Mouse (Mus musculus): ENCODE data around the gene Vps37c.

- TF ChIP-seq GATA1 (IDR thresholded peaks at IDR 0.05; ENCODE audit: borderline replicate concordance, low read length) (no peak), FLI1 (IDR thresholded peaks at IDR 0.05; ENCODE audit: low read length) (no peak)
Observed at GRCm38 (mm10) chr19:10724629-10725363, 36.3 kb downstream of the Vps37c start.

Data from megakaryocyte, embryonic 14.5 days (primary cell).